Mouse (Mus musculus) stomach, postnatal 0 days (tissue): ENCODE data around the gene Sipa1l1.

Experiments used
- CTCF ChIP-seq: IDR thresholded peaks from 2 replicates; pipeline ENCODE4 v1.5.1; 2016; ENCODE audit warnings: antibody characterized with exemption, low read depth, mild to moderate bottlenecking, moderate library complexity
- EP300 ChIP-seq: optimal IDR thresholded peaks from 2 replicates; pipeline ENCODE3; 2016; ENCODE audit warnings: antibody characterized with exemption

- no peak for TF ChIP-seq CTCF
- no peak for TF ChIP-seq EP300
These were observed 68.0 kb downstream of the Sipa1l1 start for GRCm38 (mm10) chr12:82237095-82237494.
